Mouse (Mus musculus) intestine, postnatal 0 days (tissue): Measurements from ENCODE around the gene Ydjc. TPM values are rescaled to one million over a fixed set of nuclear protein-coding genes. Genes with fewer than 3 reads are reported as not detected.

ENCODE experiments used
- ATAC-seq: fragments of 200-750 bp; cut with Nextera tagmentation; 2 replicates; pipeline ENCODE4 v1.8.0; 2017; ENCODE audit warnings: mild to moderate bottlenecking, moderate TSS enrichment, moderate library complexity
- H3K27ac ChIP-seq: fragments of 300-500 bp; sonication (generic); 2 replicates; pipeline ENCODE4 v1.5.1; 2014; ENCODE audit warnings: mild to moderate bottlenecking, low read depth, low read length, moderate library complexity
- H3K27me3 ChIP-seq: fragments of 300-500 bp; sonication (generic); replicated peaks from 2 replicates; pipeline ENCODE4 v1.6.1; 2014; ENCODE audit warnings: low read length, mixed read lengths; ENCODE audit not compliant: control insufficient read depth, insufficient read depth
- H3K36me3 ChIP-seq: fragments of 300-500 bp; sonication (generic); 2 replicates; pipeline ENCODE4 v1.6.1; 2014; ENCODE audit warnings: mild to moderate bottlenecking, moderate library complexity; ENCODE audit not compliant: control insufficient read depth, insufficient read depth
- H3K4me1 ChIP-seq: fragments of 300-500 bp; sonication (generic); replicated peaks from 2 replicates; pipeline ENCODE4 v1.6.1; 2014; ENCODE audit warnings: antibody characterized with exemption, low read length, mixed read lengths; ENCODE audit not compliant: control insufficient read depth, insufficient read depth
- H3K4me2 ChIP-seq: fragments of 300-500 bp; sonication (generic); replicated peaks from 2 replicates; pipeline ENCODE4 v1.6.1; 2014; ENCODE audit warnings: low read depth, mild to moderate bottlenecking, moderate library complexity
- H3K4me3 ChIP-seq: fragments of 300-500 bp; sonication (generic); 2 replicates; pipeline ENCODE4 v1.5.1; 2014; ENCODE audit warnings: low read depth, low read length
- H3K9ac ChIP-seq: fragments of 300-500 bp; sonication (generic); 2 replicates; pipeline ENCODE4 v1.6.1; 2014; ENCODE audit warnings: mild to moderate bottlenecking, low read depth, low read length
- H3K9me3 ChIP-seq: fragments of 300-500 bp; sonication (generic); 2 replicates; pipeline ENCODE4 v1.6.1; 2016; ENCODE audit warnings: mixed run types; ENCODE audit not compliant: control insufficient read depth
- CTCF ChIP-seq: sonication (generic); IDR thresholded peaks from 2 replicates; pipeline ENCODE4 v1.5.1; 2016; ENCODE audit warnings: low read depth, mild to moderate bottlenecking, control low read depth, antibody characterized with exemption, moderate library complexity
- WGBS: fragments of 180-500 bp; shearing (Covaris S2); extraction: QIAGEN DNeasy Blood & Tissue Kit; methylation state at CpG from one replicate; pipeline ENCODE4 v1.1.7; 2014; 5-methylcytosine and 5-hydroxymethylcytosine counted together
- polyA plus RNA-seq: library from polyadenylated mRNA; unstranded; fragments of >200 nt; fragmentation: Nextera tagmentation; extraction: Ambion mirVana; gene quantifications from 2 replicates; pipeline ENCODE4 v1.2.1, GENCODE M21; 2015

Ydjc gene
- polyA plus RNA-seq, 1 experiment from 2014 or later, result 24.6 TPM

GRCm38 (mm10) chr16:17185475-17185874 lies 41.1 kb downstream of the Ydjc start:
- Histone ChIP-seq H3K27ac (no peak overlapping the region), H3K4me1 (0 out of 2 replicates have a peak, but pooled peaks cover 2% of the 10 kb centered on the region), H3K27me3 (no peaks in the 10 kb centered on the region), H3K4me2 (no peak overlapping the region), H3K9me3 (no peaks in the 10 kb centered on the region), H3K9ac (no peak overlapping the region), H3K36me3 (peaks cover 3% of the 10 kb centered on the region; the same call in 1 of the 2 replicates), H3K4me3 (no peak overlapping the region)
- no peak for TF ChIP-seq CTCF
- ATAC-seq, result no peak

GRCm38 (mm10) chr16:17193823-17194222 lies 49.4 kb downstream of the Ydjc start:
- no peaks in the 10 kb centered on the region for H3K9me3 ChIP-seq
- H3K27me3 ChIP-seq, result no peaks in the 10 kb centered on the region
- no peak for ATAC-seq
- no peak overlapping the region for H3K9ac ChIP-seq
- H3K4me3 ChIP-seq, result no peak overlapping the region
- H3K4me2 ChIP-seq, result no peak overlapping the region
- H3K27ac ChIP-seq, result no peak overlapping the region
- TF ChIP-seq CTCF, result no peak
- 0 out of 2 replicates have a peak, but pooled peaks cover 4% of the 10 kb centered on the region for H3K36me3 ChIP-seq
- WGBS, result 88% methylated on average over 4 of the region's 4 CpGs
- 0 out of 2 replicates have a peak, but pooled peaks cover 6% of the 10 kb centered on the region for H3K4me1 ChIP-seq

GRCm38 (mm10) chr16:17200121-17200952 lies 55.9 kb downstream of the Ydjc start:
- WGBS, result 1% methylated on average over 24 of the region's 24 CpGs
- peak overlapping the region; percentile 81 for H3K27ac ChIP-seq
- H3K9ac ChIP-seq, result peak overlapping the region; percentile 99
- H3K4me1 ChIP-seq, result 0 out of 2 replicates have a peak, but pooled peaks cover 4% of the 10 kb centered on the region
- H3K36me3 ChIP-seq, result no peaks in the 10 kb centered on the region
- 0 out of 2 replicates have a peak, but pooled peaks have one; percentile 3 for ATAC-seq
- H3K4me3 ChIP-seq, result peak overlapping the region; percentile 99
- H3K4me2 ChIP-seq, result peak overlapping the region; percentile 74
- no peaks in the 10 kb centered on the region for H3K9me3 ChIP-seq
- no peak for TF ChIP-seq CTCF
- H3K27me3 ChIP-seq, result no peaks in the 10 kb centered on the region

- Histone ChIP-seq H3K27me3 (no peaks in the 10 kb centered on the region), H3K9me3 (no peaks in the 10 kb centered on the region), H3K27ac (peak overlapping the region; percentile 81), H3K4me3 (peak overlapping the region; percentile 99), H3K9ac (peak overlapping the region; percentile 99), H3K4me2 (peak overlapping the region; percentile 74), H3K4me1 (0 out of 2 replicates have a peak, but pooled peaks cover 4% of the 10 kb centered on the region), H3K36me3 (no peaks in the 10 kb centered on the region)
- 0 out of 2 replicates have a peak, but pooled peaks have one; percentile 2 for TF ChIP-seq CTCF
- under 1% methylated on average over 72 of the region's 72 CpGs for WGBS
- ATAC-seq, result peak; percentile 77
Measured at GRCm38 (mm10) chr16:17200953-17201707, 56.7 kb downstream of the Ydjc start.

- Histone ChIP-seq H3K27ac (no peak overlapping the region), H3K4me2 (no peak overlapping the region), H3K9me3 (no peaks in the 10 kb centered on the region), H3K27me3 (no peaks in the 10 kb centered on the region), H3K9ac (no peak overlapping the region), H3K36me3 (no peaks in the 10 kb centered on the region), H3K4me3 (no peak overlapping the region), H3K4me1 (0 out of 2 replicates have a peak, but pooled peaks cover 4% of the 10 kb centered on the region)
- WGBS, result 53% methylated on average over 2 of the region's 2 CpGs
- peak; percentile 48 for ATAC-seq
- peak; percentile 68 for TF ChIP-seq CTCF
Measured at GRCm38 (mm10) chr16:17201977-17202376, 57.6 kb downstream of the Ydjc start.

GRCm38 (mm10) chr16:17202549-17202948 lies 58.1 kb downstream of the Ydjc start, which contains the start of gene Ube2l3:
Gene Ube2l3 (minus strand): TSS chr16:17202649.
- 97% methylated on average over 1 of the region's 1 CpGs for whole genome bisulfite sequencing
- Histone ChIP-seq H3K4me3 (peak within 1 kb of the TSS; percentile 99), H3K27me3 (no peaks in the 10 kb centered on the region), H3K4me2 (peak within 1 kb of the TSS; percentile 74), H3K27ac (no peak within 1 kb of the TSS), H3K4me1 (0 out of 2 replicates have a peak, but pooled peaks cover 4% of the 10 kb centered on the region), H3K36me3 (no peaks in the 10 kb centered on the region), H3K9ac (no peak within 1 kb of the TSS), H3K9me3 (no peaks in the 10 kb centered on the region)
- ATAC-seq, result no peak
- no peak for TF ChIP-seq CTCF
